Mouse (Mus musculus): ENCODE data around the gene Hnrnpl.

The Hnrnpl gene

DNA sequence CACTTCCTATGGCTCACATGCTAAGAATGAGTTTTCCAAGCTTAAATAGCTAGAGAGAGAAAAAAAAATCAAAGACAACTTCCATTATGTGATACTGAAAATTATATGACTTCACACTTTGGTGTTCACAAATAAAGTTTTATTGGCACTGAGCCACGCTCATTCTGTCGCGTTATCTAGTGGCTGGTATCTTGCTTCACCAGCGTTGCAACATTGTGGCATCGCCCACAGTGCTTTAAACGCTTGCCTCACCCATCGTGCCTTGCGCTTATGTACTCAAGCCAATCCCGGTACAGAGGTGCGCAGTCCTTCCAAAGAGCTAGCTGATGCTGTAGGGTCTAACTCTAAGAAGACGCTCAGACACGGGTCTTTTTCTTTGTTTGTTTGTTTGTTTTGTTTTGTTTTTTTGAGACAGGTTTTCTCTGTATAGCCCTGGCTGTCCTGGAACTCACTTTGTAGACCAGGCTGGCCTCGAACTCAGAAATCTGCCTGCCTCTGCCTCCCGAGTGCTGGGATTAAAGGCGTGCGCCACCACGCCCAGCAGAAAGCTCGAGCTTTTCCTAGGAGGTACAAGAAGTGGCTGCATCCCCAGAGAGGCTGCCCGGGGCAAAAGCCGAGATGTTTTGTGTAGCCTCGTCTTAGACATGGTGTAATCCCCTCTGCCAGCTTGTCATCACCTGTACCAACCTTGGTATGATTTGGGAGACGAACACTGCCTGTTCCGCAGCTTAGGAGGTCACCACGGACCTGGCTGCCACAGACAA lies 62.7 kb downstream of the Hnrnpl start:
- DNase-seq (ENCODE audit: extremely low read depth, low read depth), result peak; percentile 63

All from MEL-GATA-1-ER (cell line).